Mouse (Mus musculus): Measurements from ENCODE around the gene Sh3bp5.

- no peak for TF ChIP-seq CTCF (IDR thresholded peaks at IDR 0.05; ENCODE audit: low read depth, low read length)
- no peak for TF ChIP-seq POLR2AphosphoS5 (IDR thresholded peaks at IDR 0.05; ENCODE audit: insufficient replicate concordance, low read depth, low read length)
- no peak for TF ChIP-seq GATA1 (IDR thresholded peaks at IDR 0.05; ENCODE audit: borderline replicate concordance, low read length)
- TF ChIP-seq GATA2 (IDR thresholded peaks at IDR 0.05; ENCODE audit: borderline replicate concordance, low read depth, low read length) = no peak
Observed at GRCm38 (mm10) chr14:31400896-31401295, 35.0 kb downstream of the Sh3bp5 start.

Measured in G1E (cell line).